Mouse (Mus musculus) intestine, embryonic 14.5 days (tissue): Measurements from ENCODE around the gene Map2k6. TPM values are rescaled to one million over a fixed set of nuclear protein-coding genes. Genes with fewer than 3 reads are reported as not detected.
A peak's percentile ranks its signal among the peaks of the same experiment; 100 is the strongest.

Experiments used
- ATAC-seq: fragments of 200-750 bp; cut with Nextera tagmentation; replicated peaks from 2 replicates; pipeline ENCODE4 v1.8.0; 2017; ENCODE audit warnings: low read depth, moderate number of reproducible peaks, moderate TSS enrichment, moderate library complexity; ENCODE audit not compliant: low FRiP score, low TSS enrichment
- DNase-seq: peaks from one replicate; pipeline ENCODE4 v3.0.0-alpha.2; 2018; ENCODE audit warnings: low spot score
- H3K27ac ChIP-seq: fragments of 300-500 bp; sonication (generic); 2 replicates; pipeline ENCODE4 v1.5.1; 2014; ENCODE audit warnings: low read depth, mild to moderate bottlenecking, control low read depth
- H3K27me3 ChIP-seq: fragments of 300-500 bp; sonication (generic); replicated peaks from 2 replicates; pipeline ENCODE4 v1.6.1; 2014; ENCODE audit warnings: low read length, control low read depth; ENCODE audit not compliant: control insufficient read depth, insufficient read depth
- H3K36me3 ChIP-seq: fragments of 300-500 bp; sonication (generic); 2 replicates; pipeline ENCODE4 v1.6.1; 2014; ENCODE audit warnings: low read length, control low read depth; ENCODE audit not compliant: control insufficient read depth, insufficient read depth
- H3K4me1 ChIP-seq: fragments of 300-500 bp; sonication (generic); replicated peaks from 2 replicates; pipeline ENCODE4 v1.6.1; 2014; ENCODE audit warnings: low read length, control low read depth, mixed read lengths; ENCODE audit not compliant: control insufficient read depth, insufficient read depth
- H3K4me2 ChIP-seq: fragments of 300-500 bp; sonication (generic); 2 replicates; pipeline ENCODE4 v1.6.1; 2014; ENCODE audit warnings: low read length
- H3K4me3 ChIP-seq: fragments of 300-500 bp; sonication (generic); 2 replicates; pipeline ENCODE4 v1.5.1; 2014; ENCODE audit warnings: low read depth, low read length, control low read depth, mixed read lengths
- H3K9ac ChIP-seq: fragments of 300-500 bp; sonication (generic); 2 replicates; pipeline ENCODE4 v1.6.1; 2014; ENCODE audit warnings: mild to moderate bottlenecking, low read length
- H3K9me3 ChIP-seq: fragments of 300-500 bp; sonication (generic); 2 replicates; pipeline ENCODE4 v1.6.1; 2016; ENCODE audit warnings: low read length, control low read depth; ENCODE audit not compliant: control insufficient read depth
- WGBS: fragments of 180-500 bp; shearing (Covaris S2); extraction: QIAGEN DNeasy Blood & Tissue Kit; methylation state at CpG from one replicate; pipeline ENCODE4 v1.1.7; 2014; 5-methylcytosine and 5-hydroxymethylcytosine counted together
- polyA plus RNA-seq: library from polyadenylated mRNA; unstranded; fragments of >200 nt; fragmentation: Nextera tagmentation; extraction: Ambion mirVana; gene quantifications from 2 replicates; pipeline ENCODE4 v1.2.1, GENCODE M21; 2014

The Map2k6 gene
- polyA plus RNA-seq, 1 experiment from 2014 or later = 25.5 TPM

- ATAC-seq (no peak), DNase-seq (no peak)
- no peaks in the 10 kb centered on the region for H3K36me3 ChIP-seq
- H3K4me2 ChIP-seq = no peak overlapping the region
- H3K4me1 ChIP-seq = peaks cover 28% of the 10 kb centered on the region
- no peak overlapping the region for H3K4me3 ChIP-seq
- peak overlapping the region; percentile 22; the same call in 1 of the 2 replicates for H3K27ac ChIP-seq
- WGBS = 57% methylated on average over 18 of the region's 18 CpGs
- H3K9me3 ChIP-seq = no peaks in the 10 kb centered on the region
- H3K27me3 ChIP-seq = no peaks in the 10 kb centered on the region
- H3K9ac ChIP-seq = no peak overlapping the region
Observed at GRCm38 (mm10) chr11:110477961-110478869, 79.3 kb downstream of the Map2k6 start.

GRCm38 (mm10) chr11:110478978-110479384 is 80.1 kb downstream of the Map2k6 start:
- Histone ChIP-seq H3K36me3 (no peaks in the 10 kb centered on the region; the same call in 1 of the 2 replicates), H3K4me2 (peak overlapping the region; percentile 38), H3K27me3 (no peaks in the 10 kb centered on the region), H3K27ac (peak overlapping the region; percentile 66), H3K9me3 (no peaks in the 10 kb centered on the region), H3K9ac (no peak overlapping the region), H3K4me3 (peak overlapping the region; percentile 20), H3K4me1 (peaks cover 28% of the 10 kb centered on the region)
- 0% methylated on average over 5 of the region's 6 CpGs for WGBS
- 0 out of 2 replicates have a peak, but pooled peaks have one; percentile 37 for ATAC-seq
- DNase-seq = peak; percentile 81

GRCm38 (mm10) chr11:110481406-110481805 is 82.5 kb downstream of the Map2k6 start:
- ATAC-seq = no peak
- no peak overlapping the region for H3K9ac ChIP-seq
- H3K4me3 ChIP-seq = no peak overlapping the region
- no peaks in the 10 kb centered on the region for H3K9me3 ChIP-seq
- 58% methylated on average over 2 of the region's 2 CpGs for WGBS
- peaks cover 28% of the 10 kb centered on the region for H3K4me1 ChIP-seq
- no peak overlapping the region for H3K27ac ChIP-seq
- no peak overlapping the region for H3K4me2 ChIP-seq
- no peak for DNase-seq
- H3K36me3 ChIP-seq = no peaks in the 10 kb centered on the region; the same call in 1 of the 2 replicates
- H3K27me3 ChIP-seq = no peaks in the 10 kb centered on the region

- no peak overlapping the region for H3K4me2 ChIP-seq
- no peaks in the 10 kb centered on the region for H3K9me3 ChIP-seq
- 90% methylated on average over 8 of the region's 8 CpGs for WGBS
- H3K36me3 ChIP-seq = no peaks in the 10 kb centered on the region; the same call in 1 of the 2 replicates
- H3K4me1 ChIP-seq = peaks cover 26% of the 10 kb centered on the region
- H3K27me3 ChIP-seq = no peaks in the 10 kb centered on the region
- no peak overlapping the region for H3K9ac ChIP-seq
- H3K27ac ChIP-seq = no peak overlapping the region
- no peak overlapping the region for H3K4me3 ChIP-seq
- no peak for ATAC-seq
- DNase-seq = no peak
Observed at GRCm38 (mm10) chr11:110482176-110482575, 83.3 kb downstream of the Map2k6 start.

- Histone ChIP-seq H3K9me3 (no peaks in the 10 kb centered on the region), H3K27me3 (no peaks in the 10 kb centered on the region), H3K9ac (no peak overlapping the region), H3K4me1 (peaks cover 26% of the 10 kb centered on the region), H3K4me3 (no peak overlapping the region), H3K36me3 (no peaks in the 10 kb centered on the region; the same call in 1 of the 2 replicates), H3K27ac (no peak overlapping the region), H3K4me2 (no peak overlapping the region)
- WGBS = 76% methylated on average over 4 of the region's 4 CpGs
- no peak for DNase-seq
- 0 out of 2 replicates have a peak, but pooled peaks have one; percentile 28 for ATAC-seq
Observed at GRCm38 (mm10) chr11:110482649-110483048, 83.7 kb downstream of the Map2k6 start.

- WGBS = 18% methylated on average over 6 of the region's 6 CpGs
- ATAC-seq (peak; percentile 28; the same call in 1 of the 2 replicates), DNase-seq (no peak)
Observed at GRCm38 (mm10) chr11:110483165-110483564, 84.2 kb downstream of the Map2k6 start.

GRCm38 (mm10) chr11:110484426-110484825 is 85.5 kb downstream of the Map2k6 start:
- 85% methylated on average over 1 of the region's 1 CpGs for WGBS
- no peak for DNase-seq
- Histone ChIP-seq H3K27me3 (no peaks in the 10 kb centered on the region), H3K27ac (no peak overlapping the region), H3K9ac (no peak overlapping the region), H3K36me3 (no peaks in the 10 kb centered on the region; the same call in 1 of the 2 replicates), H3K4me3 (no peak overlapping the region), H3K9me3 (no peaks in the 10 kb centered on the region), H3K4me2 (no peak overlapping the region), H3K4me1 (peaks cover 12% of the 10 kb centered on the region)
- ATAC-seq = no peak

More at GRCm38 (mm10) chr11:110483165-110483564, 84.2 kb downstream of the Map2k6 start:
- Histone ChIP-seq H3K27me3 (no peaks in the 10 kb centered on the region), H3K36me3 (no peaks in the 10 kb centered on the region; the same call in 1 of the 2 replicates), H3K9me3 (no peaks in the 10 kb centered on the region), H3K4me1 (peaks cover 21% of the 10 kb centered on the region), H3K4me2 (no peak overlapping the region), H3K9ac (no peak overlapping the region), H3K27ac (no peak overlapping the region), H3K4me3 (no peak overlapping the region)

GRCm38 (mm10) chr11:110485081-110485480 is 86.2 kb downstream of the Map2k6 start:
- ATAC-seq = no peak
- no peak for DNase-seq

More at GRCm38 (mm10) chr11:110485081-110485480, 86.2 kb downstream of the Map2k6 start:
- H3K9ac ChIP-seq = no peak overlapping the region
- peaks cover 5% of the 10 kb centered on the region for H3K4me1 ChIP-seq
- no peak overlapping the region for H3K4me2 ChIP-seq
- 73% methylated on average over 6 of the region's 6 CpGs for whole genome bisulfite sequencing
- H3K27me3 ChIP-seq = no peaks in the 10 kb centered on the region
- no peaks in the 10 kb centered on the region for H3K9me3 ChIP-seq
- H3K27ac ChIP-seq = no peak overlapping the region
- no peaks in the 10 kb centered on the region; the same call in 1 of the 2 replicates for H3K36me3 ChIP-seq
- no peak overlapping the region for H3K4me3 ChIP-seq
